Mouse (Mus musculus): ENCODE measurements around the gene Edc3. TPM values are rescaled to one million over a fixed set of nuclear protein-coding genes. Genes with fewer than 3 reads are reported as not detected.
A peak's percentile ranks its signal among the peaks of the same experiment; 100 is the strongest.

Gene Edc3
- total and polyA plus RNA-seq, 2 experiments from 2014 or later = 11.9 to 27.8 TPM

GRCm38 (mm10) chr9:57762563-57762991 lies 54.2 kb downstream of the Edc3 start:
- Histone ChIP-seq H3K27ac (ENCODE audit: low read depth, low read length) (no peak overlapping the region), H3K4me1 (ENCODE audit: insufficient read depth, low read length) (peaks cover 15% of the 10 kb centered on the region), H3K36me3 (ENCODE audit: insufficient read depth, low read length) (peaks cover 38% of the 10 kb centered on the region), H3K4me2 (ENCODE audit: low read depth, low read length, poor library complexity, severe bottlenecking) (peak overlapping the region; percentile 96; the same call in 1 of the 2 replicates), H3K27me3 (ENCODE audit: insufficient read depth, low read length) (no peaks in the 10 kb centered on the region), H3K4me3 (ENCODE audit: low read depth, low read length) (no peak overlapping the region), H3K9me3 (ENCODE audit: low read length) (no peaks in the 10 kb centered on the region), H3K9ac (replicated peaks; ENCODE audit: low read length, poor library complexity, severe bottlenecking) (0 out of 2 replicates have a peak overlapping the region, but pooled peaks have one; percentile 2)
- peak; percentile 78 for TF ChIP-seq CTCF (IDR thresholded peaks at IDR 0.05)
- DNase-seq (ENCODE audit: low spot score) = peak; percentile 62
- WGBS = 55% methylated on average over 6 of the region's 6 CpGs
- ATAC-seq (ENCODE audit: low FRiP score) = no peak

DNA sequence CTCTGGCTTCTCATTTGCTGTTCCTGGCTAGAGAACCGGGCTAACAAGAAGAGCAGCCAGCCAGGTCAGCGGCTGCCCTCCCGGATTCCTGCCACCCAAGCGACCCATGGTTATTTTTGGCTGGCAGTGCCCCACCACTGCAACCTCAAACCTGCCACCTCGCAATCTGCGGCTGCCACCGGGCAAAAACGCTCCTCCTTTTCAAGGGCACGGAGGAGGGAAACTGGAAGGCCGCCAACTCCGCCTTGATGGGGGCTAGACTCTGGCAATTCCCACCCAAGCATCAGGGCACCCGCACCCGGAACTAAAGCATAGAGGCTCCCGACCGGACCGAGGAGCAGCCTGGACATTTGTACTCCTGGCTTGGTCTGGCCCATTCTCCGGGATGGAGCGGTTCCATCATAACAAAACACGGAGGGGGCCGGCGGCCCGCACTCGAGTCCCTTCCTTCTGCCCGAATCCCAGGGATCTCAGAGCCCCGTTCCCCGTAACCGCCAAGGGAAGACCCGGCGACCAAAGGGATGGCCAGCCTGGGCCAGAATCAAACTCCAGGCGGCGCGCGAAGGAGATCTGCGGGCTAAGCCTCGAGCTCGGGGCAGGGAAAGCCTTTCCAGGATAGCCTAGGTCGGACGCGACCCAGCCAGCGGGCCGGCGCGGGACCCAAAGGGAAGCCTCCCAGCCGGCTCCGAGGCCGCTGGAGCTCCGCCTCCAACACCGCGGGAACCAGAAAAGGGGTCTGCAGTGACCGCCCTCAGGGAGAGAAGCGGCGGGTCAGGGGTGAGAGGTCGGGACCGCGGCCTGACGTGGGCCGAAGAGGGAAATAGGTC lies 56.0 kb downstream of the Edc3 start:
- H3K4me3 ChIP-seq (ENCODE audit: low read depth, low read length) = peak overlapping the region; percentile 95
- peak; percentile 24 for ATAC-seq (ENCODE audit: low FRiP score)
- no peaks in the 10 kb centered on the region for H3K27me3 ChIP-seq (ENCODE audit: insufficient read depth, low read length)
- DNase-seq (ENCODE audit: low spot score) = peak; percentile 64
- H3K36me3 ChIP-seq (ENCODE audit: insufficient read depth, low read length) = peaks cover 21% of the 10 kb centered on the region
- 1% methylated on average over 46 of the region's 57 CpGs for WGBS
- no peaks in the 10 kb centered on the region for H3K9me3 ChIP-seq (ENCODE audit: low read length)
- peaks cover 15% of the 10 kb centered on the region for H3K4me1 ChIP-seq (ENCODE audit: insufficient read depth, low read length)
- H3K9ac ChIP-seq (replicated peaks; ENCODE audit: low read length, poor library complexity, severe bottlenecking) = peak overlapping the region; percentile 100
- peak overlapping the region; percentile 100 for H3K27ac ChIP-seq (ENCODE audit: low read depth, low read length)
- H3K4me2 ChIP-seq (ENCODE audit: low read depth, low read length, poor library complexity, severe bottlenecking) = peak overlapping the region; percentile 96
- TF ChIP-seq CTCF (IDR thresholded peaks at IDR 0.05) = peak; percentile 30; the same call in 1 of the 2 replicates

GRCm38 (mm10) chr9:57764974-57765363 lies 56.6 kb downstream of the Edc3 start:
- ATAC-seq (ENCODE audit: low FRiP score) = peak; percentile 87
- peak overlapping the region; percentile 96 for H3K4me2 ChIP-seq (ENCODE audit: low read depth, low read length, poor library complexity, severe bottlenecking)
- WGBS = 0% methylated on average over 39 of the region's 45 CpGs

DNA sequence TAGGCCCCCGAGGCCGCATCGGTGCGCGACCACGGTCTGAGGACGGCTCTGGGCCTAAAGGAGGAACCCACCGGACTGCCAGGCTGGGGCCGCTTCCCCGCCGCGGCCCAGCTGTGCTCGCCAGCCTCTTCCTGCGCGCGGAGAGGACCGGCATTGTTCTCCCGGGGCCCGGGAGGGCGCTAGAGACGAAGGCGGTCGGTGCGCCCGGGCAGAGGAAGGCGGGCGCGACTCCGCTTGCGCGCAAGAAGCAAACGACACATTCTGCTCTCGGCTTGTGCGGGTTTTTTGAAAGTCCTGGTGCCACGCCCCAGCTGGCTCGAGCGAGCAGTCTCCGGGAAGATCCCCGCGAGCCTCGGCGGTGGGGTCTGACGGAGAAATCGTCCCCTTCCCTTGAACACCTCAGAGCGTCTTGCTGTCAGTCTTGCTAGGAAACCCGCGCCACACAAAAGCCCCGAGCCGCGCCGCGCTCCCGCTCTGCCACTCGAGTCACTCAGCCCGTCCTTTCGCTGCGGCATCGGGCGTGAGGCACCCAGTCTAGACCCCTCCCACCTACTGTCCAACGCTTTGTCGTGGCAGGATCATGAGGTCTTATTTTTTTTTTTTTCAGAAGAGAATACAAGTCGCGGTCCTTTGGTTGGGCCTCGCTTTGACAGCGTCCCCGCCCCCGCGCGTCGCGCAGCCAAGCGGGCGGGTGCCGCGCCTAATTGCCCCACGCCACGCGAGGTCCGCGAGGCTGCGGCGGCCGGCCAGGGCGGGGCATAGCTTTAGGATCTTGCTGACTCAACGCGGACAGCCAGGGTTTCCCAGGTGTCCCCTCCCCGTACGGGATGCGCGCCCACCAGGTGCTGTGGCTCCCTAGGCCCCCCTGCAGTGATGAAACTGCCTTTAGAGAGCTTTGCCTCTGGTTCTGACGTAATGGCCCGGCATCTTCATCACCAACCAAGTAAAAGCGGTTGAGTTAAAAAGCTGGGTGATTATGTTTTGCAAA lies 57.3 kb downstream of the Edc3 start, which contains the start of gene Clk3:
Clk3 (minus strand) TSS at position 497 of the 988 bp plus-strand sequence.
- H3K9me3 ChIP-seq (ENCODE audit: low read length) = no peaks in the 10 kb centered on the region
- H3K36me3 ChIP-seq (ENCODE audit: insufficient read depth, low read length) = peaks cover 9% of the 10 kb centered on the region; the same call in 1 of the 2 replicates
- H3K27ac ChIP-seq (ENCODE audit: low read depth, low read length) = peak within 1 kb of the TSS; percentile 100
- H3K27me3 ChIP-seq (ENCODE audit: insufficient read depth, low read length) = no peaks in the 10 kb centered on the region
- 0 out of 2 replicates have a peak, but pooled peaks have one; percentile 10 for TF ChIP-seq CTCF (IDR thresholded peaks at IDR 0.05)
- peak within 1 kb of the TSS; percentile 96 for H3K4me2 ChIP-seq (ENCODE audit: low read depth, low read length, poor library complexity, severe bottlenecking)
- peak within 1 kb of the TSS; percentile 100 for H3K9ac ChIP-seq (replicated peaks; ENCODE audit: low read length, poor library complexity, severe bottlenecking)
- DNase-seq (ENCODE audit: low spot score) (peak; percentile 77), ATAC-seq (ENCODE audit: low FRiP score) (peak; percentile 67)
- H3K4me1 ChIP-seq (ENCODE audit: insufficient read depth, low read length) = peaks cover 15% of the 10 kb centered on the region
- peak within 1 kb of the TSS; percentile 95 for H3K4me3 ChIP-seq (ENCODE audit: low read depth, low read length)
- under 1% methylated on average over 93 of the region's 93 CpGs for WGBS

More at GRCm38 (mm10) chr9:57764974-57765363, 56.6 kb downstream of the Edc3 start:
- peak; percentile 94 for DNase-seq (ENCODE audit: low spot score)
- peak; percentile 16; the same call in 1 of the 2 replicates for TF ChIP-seq CTCF (IDR thresholded peaks at IDR 0.05)
- Histone ChIP-seq H3K4me1 (ENCODE audit: insufficient read depth, low read length) (peaks cover 15% of the 10 kb centered on the region), H3K9ac (replicated peaks; ENCODE audit: low read length, poor library complexity, severe bottlenecking) (peak overlapping the region; percentile 100), H3K27me3 (ENCODE audit: insufficient read depth, low read length) (no peaks in the 10 kb centered on the region), H3K4me3 (ENCODE audit: low read depth, low read length) (peak overlapping the region; percentile 95), H3K9me3 (ENCODE audit: low read length) (no peaks in the 10 kb centered on the region), H3K36me3 (ENCODE audit: insufficient read depth, low read length) (peaks cover 15% of the 10 kb centered on the region; the same call in 1 of the 2 replicates), H3K27ac (ENCODE audit: low read depth, low read length) (peak overlapping the region; percentile 100)

DNA sequence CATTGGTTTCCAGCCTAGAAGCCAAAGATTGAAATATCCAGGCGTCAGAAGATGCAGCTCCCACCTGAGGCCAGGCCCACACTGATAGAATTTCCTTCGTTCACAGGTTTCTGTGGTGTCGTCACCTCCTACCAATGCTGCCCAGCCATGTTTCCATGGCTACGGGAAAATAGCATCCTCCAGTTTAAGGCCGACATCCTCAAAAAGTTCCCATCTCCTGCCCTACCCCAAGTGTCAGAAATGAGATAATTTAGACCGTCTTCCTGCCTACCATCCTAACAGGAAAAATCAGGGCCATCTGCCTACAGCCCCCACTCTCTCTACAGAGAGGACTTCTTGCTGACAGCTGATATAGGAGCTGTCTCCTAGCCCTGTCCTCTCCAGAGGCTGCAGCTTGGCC lies 58.1 kb downstream of the Edc3 start:
- Histone ChIP-seq H3K9me3 (ENCODE audit: low read length) (no peaks in the 10 kb centered on the region), H3K4me2 (ENCODE audit: low read depth, low read length, poor library complexity, severe bottlenecking) (peak overlapping the region; percentile 96), H3K4me1 (ENCODE audit: insufficient read depth, low read length) (peaks cover 15% of the 10 kb centered on the region), H3K4me3 (ENCODE audit: low read depth, low read length) (peak overlapping the region; percentile 95), H3K27me3 (ENCODE audit: insufficient read depth, low read length) (no peaks in the 10 kb centered on the region), H3K9ac (replicated peaks; ENCODE audit: low read length, poor library complexity, severe bottlenecking) (peak overlapping the region; percentile 100), H3K27ac (ENCODE audit: low read depth, low read length) (peak overlapping the region; percentile 100), H3K36me3 (ENCODE audit: insufficient read depth, low read length) (0 out of 2 replicates have a peak, but pooled peaks cover 1% of the 10 kb centered on the region)
- DNase-seq (ENCODE audit: low spot score) = no peak
- TF ChIP-seq CTCF (IDR thresholded peaks at IDR 0.05) = no peak
- WGBS = 18% methylated on average over 6 of the region's 6 CpGs
- no peak for ATAC-seq (ENCODE audit: low FRiP score)

All from midbrain, postnatal 0 days (tissue).